Mouse (Mus musculus) ovary, postnatal 14 days (tissue): ENCODE data around the gene Hoxb9.
A peak's percentile ranks its signal among the peaks of the same experiment; 100 is the strongest.

Experiments
- DNase-seq: peaks from one replicate; pipeline ENCODE4 v3.0.0; 2022; ENCODE audit warnings: low spot score

Gene Hoxb9

DNA sequence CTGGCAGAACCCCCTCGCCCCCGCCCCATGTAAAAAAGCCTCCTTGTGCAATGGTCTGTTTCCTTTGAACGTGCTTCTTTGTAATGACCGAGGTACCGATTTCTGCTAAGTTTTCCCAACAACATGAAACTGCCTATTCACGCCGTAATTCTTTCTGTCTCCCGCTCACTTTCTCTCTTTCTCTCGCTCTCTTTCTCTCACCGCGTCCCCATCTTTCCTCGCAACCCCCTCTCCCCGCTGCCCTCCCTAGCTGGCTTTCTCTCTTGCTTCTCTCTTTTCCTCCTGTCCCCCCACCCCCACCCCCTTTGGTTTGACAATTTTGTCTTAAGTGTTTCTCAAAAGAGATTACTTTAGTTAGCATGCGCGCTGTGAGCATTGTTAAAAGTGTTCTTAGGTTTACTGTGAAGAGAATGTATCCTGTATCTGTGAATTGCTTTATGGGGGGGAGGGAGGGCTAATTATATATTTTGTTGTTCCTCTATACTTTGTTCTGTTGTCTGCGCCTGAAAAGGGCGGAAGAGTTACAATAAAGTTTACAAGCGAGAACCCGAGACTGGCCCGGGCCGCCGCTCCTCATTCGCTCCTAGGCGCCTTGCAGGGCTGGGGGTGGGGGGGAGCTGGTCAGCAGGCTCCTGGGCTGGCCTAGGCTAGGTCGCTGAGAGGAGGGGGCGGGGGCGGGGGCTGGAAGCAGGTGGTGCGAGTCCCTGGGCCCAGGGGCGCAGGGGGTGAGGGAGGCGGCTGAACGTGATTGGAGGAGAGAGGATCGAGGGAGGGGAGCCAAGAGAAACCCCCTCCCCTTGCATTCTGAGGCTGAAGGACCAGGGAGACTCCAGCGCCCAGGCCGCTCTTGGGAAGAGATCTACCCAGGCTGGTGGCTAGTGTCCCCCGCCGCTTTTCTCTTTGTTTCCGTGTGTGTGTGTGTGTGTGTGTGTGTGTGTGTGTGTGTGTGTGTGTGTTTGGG is 13.8 kb downstream of the Hoxb9 start:
- no peak for DNase-seq

DNA sequence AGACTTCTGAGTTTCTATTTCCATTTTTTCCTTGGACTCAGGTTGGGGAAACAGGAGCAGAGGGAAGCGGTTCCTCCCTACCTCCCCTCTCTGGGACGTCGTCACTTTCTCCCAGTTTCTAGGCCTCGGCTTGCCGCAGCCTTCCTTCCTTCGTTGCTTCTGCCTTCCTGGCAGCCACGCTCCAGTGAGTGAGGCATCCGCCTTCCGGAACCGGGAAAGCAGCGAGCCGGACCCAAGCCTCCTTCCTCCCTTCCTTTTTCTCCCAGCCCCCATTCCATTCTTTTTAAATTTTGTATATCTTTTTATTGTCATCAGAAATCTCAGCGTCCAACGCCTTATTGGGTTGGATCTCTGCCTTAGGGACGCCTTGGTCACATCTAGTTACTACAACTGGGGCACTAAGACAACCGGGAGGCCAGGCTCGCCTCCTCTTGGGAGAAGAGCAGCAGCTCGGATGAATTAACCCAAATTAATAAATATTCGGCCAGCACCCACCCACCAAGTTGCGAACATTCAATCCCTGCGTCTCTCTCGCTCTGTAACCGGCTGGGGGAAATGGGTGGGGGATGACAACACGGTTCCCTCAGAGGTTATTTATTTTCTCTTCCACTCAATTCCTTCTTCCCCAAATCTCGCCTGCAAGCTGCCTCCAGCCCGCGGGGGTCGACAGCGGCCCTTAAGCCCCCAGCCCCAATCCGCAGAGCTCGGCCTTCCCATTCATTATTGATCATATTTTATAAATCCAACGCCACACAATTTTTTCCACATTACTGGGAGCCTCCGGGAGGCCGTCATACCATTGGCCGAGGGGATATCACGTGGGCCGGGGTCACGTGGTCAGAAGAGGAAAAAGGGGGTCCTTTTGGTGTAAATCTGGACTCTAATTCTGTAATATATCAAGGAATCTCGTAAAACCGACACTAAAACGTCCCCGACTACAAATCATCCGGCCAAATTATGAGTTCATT is 14.8 kb downstream of the Hoxb9 start, which contains the start of gene Hoxb7:
TSS of gene Hoxb7 (plus strand) at position 853 of the 968 bp plus-strand sequence.
- DNase-seq = no peak

DNA sequence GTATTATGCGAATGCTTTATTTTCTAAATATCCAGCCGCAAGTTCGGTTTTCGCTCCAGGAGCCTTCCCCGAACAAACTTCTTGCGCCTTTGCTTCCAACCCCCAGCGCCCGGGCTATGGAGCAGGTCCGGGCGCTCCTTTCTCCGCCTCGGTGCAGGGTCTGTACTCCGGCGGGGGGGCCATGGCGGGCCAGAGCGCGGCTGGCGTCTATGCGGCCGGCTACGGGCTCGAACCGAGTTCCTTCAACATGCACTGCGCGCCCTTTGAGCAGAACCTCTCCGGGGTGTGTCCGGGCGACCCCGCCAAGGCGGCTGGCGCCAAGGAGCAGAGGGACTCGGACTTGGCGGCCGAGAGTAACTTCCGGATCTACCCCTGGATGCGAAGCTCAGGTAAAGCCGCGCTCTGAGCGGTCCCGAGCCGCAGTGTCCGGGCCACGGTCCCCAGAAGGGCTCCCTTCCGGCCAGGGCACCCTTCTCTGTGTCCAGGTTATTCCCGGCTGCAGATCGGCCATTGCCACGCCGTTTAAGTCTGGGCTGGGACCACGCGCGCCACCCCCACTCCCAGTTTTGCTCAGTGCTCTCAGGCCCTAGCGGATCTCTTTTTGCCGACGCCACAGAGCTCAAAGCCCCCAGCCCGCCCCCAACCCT is 15.6 kb downstream of the Hoxb9 start:
- DNase-seq = no peak

- no peak for DNase-seq
These were observed 16.2 kb downstream of the Hoxb9 start for GRCm38 (mm10) chr11:96287411-96287810.

DNA sequence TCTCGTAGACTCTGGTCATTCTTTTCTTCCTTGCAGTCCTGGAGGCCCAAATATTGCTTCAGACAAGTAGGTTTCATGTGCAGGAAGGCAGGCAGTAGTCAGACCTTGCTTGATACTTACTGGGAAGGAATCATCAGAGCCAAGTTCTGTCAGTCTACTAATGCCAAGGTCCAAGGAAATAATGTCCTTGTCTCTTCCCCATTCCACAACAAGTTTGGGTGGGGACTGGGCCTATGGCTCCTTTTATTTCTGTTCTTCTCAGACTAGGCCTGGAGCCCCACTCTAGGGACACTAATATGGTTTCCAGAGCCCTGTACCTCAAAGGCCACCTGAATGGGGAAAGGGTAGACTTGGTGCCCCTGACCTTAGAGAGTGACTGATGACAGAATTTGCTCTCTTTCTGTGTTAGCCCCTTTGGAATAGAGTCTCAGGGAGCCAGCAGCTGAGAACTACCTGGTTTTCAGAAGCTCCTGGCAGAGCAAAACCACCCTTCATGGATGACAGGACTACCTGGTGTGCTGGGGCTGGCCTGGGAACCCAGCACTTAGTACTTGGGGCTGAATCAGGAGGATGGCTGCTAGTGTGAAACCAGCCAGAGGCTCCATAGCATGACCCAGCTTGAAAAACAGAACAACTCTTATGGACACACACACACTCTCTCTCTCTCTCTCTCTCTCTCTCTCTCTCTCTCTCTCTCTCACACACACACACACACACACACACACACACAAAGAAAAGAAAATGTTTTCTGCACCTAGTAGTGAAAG is 17.4 kb downstream of the Hoxb9 start:
- DNase-seq = no peak

- DNase-seq = no peak
These were observed 18.0 kb downstream of the Hoxb9 start for GRCm38 (mm10) chr11:96289293-96289692.

- no peak for DNase-seq
These were observed 18.6 kb downstream of the Hoxb9 start for GRCm38 (mm10) chr11:96289837-96290236.

GRCm38 (mm10) chr11:96290705-96291355 is 19.6 kb downstream of the Hoxb9 start:
- DNase-seq = no peak

DNA sequence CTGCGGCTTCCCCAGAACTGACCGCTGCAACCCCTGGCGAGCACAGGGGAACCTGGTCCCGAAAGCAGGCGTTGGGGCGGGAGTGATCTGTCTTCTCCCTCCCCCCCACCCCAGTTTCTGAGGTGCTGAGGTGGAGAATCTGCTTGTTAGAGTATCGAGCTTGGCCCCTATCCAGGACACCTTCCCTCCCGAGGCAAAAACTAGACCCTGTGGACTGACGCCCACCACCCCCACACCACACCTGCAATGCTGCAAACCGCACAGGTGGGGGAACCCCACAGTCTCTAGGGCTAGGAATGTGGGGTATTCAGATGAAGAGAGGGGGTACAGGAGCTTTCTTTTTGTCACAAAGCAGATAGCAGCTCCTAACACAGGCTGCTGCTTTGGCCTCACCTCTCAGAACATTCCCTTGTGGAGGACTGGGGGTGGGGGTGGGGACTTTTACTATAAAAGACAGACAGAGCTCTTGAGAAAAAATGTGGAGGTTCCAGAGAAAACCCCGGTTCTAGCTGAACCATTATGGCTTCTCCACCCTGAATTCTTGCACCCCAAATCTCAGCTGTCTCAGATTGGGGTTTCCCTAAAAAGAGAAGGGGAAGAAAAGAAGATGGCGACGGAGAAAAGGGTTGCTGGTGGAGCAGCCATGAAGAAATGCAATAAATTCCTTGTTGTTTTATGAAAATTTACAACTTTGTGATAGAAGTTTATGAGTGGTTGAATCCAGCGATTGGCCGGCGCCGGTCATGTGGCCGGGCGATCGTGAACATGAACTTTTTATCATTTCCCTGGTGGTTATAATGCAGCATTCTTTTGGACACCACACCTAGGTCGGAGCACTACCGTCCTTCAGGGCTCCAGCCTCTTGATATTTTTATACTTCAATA is 20.7 kb downstream of the Hoxb9 start, which contains the start of gene Hoxb6:
TSS of gene Hoxb6 (plus strand) at position 796 of the 884 bp plus-strand sequence.
- no peak for DNase-seq

DNA sequence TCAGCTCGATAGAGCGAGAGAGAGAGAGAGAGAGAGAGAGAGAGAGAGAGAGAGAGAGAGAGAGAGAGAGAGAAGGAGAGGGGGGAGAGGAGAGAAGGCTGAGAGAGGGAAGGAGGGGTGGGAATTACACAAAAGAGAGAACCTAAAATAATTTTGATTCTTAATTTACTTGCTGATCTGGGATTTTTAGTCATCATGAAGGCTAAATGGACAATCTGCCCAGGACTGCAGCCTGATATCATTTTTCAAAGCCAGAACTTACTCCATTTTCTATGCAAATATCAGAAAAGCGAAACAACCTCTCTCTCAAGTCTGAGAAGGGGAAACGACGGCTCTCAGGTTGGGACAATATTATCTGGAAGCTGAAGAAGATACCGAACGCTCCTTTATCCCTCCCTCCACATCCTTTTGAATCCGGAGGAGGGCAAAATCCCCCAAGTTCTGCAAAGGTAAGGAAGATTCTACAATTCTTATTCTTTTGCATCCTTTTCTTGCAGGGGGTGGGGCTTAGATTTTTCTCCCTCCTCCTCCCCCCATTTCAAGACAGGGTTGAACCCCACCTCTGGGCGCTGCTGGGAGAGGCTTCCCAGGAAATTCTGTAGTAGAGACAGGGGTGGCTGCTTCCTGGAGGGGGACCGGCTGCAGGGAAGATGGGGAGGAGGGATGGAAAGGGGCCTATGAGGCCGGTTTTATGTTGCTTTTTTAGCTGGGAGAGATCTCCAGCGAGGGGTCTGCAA is 21.5 kb downstream of the Hoxb9 start:
- no peak for DNase-seq

GRCm38 (mm10) chr11:96293302-96293921 is 22.2 kb downstream of the Hoxb9 start:
- no peak for DNase-seq

DNA sequence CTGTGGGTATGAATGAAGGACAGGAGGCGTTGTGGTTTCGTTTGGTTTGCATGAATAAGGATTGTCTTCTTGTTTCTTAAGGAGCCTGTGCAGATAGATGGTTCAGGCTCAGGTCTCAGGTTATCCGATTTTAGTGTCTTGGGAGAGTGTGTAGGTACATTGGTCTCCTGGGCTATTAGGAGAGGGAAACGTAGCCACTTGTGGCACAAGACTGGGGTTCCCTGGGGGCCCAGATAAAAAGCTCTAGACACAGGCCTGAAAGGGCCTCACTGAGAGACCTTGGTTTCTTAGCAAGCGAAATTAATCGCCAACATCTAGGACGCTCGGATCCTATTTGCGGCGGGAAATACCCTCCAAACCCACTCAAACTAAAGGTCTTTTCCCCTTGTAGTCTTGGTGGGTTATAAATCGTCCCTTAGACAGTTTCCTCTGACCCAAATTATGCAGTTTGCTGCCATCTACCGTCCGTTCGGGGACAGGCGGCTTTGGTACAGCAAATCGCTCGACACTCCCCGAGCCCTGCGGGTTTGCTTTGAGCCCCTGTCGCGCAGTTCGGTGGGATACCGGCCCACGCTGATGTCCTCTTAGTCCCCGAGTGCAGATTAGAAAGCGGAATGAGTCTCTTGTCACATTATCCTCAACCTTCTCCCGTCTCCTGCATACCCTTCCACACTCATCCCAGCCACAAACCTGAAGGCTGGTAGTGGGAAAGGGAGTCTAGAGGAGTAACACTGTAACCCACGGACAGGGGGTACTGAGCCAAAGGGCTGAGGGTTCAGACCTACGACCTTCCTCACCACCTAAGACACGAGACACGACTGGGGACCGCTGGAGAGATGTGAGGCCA is 23.2 kb downstream of the Hoxb9 start:
- peak; percentile 70 for DNase-seq

DNA sequence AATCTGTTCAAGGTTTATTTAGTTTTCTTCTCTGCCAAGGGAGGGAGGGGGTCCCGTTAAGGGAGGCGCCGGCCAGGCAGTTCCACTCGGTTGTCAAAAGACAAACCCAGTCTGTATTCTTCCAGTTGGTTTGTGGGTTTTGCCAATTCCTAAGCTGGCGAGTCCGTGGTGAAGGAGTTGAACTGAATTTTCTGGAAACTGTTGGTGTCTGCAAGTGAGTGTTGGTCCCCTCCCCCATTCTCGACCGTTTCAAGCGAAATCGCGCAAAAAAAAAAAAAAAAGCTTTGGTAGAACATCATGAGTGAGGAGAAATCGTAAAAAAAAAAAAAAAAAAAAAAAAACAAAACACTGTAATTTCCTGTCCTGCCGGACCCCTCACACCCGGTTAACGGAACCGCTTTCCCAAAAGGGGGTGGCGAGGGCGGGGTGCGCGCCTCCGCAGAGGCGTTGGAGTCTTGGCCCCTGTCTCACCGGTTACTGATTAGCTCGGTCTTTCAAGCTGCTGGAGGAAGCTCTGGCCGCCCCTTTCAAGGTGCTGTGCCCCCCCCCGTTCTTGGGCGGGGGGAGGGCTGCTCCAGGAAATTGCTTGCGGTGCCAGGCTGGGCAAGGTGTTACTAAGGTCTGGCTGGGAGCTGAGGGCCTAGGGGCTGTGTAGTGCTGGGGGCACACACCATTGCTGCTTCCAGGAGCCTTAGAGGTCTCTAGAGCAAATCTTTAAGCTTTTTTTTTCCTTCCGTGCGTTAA is 24.0 kb downstream of the Hoxb9 start:
- no peak for DNase-seq

DNA sequence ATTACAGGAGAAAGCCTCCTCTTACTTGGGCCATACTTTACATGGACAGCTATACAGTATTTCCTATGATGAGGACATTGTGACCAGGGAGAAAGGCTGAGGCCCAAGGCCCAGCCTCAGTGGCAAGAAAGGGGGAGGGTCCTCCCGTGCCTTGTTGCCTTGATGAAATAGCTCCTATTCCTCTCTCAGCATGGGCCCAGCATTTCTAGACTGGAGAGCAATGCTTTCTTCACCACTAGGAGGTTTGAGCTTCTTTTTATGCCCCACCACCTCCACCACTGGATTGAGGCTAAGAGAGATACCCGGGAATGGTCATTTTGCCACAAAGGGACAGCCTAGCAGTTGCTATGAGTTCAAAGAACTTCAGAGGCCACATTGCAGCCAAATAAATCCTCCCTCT is 25.7 kb downstream of the Hoxb9 start:
- no peak for DNase-seq

- no peak for DNase-seq
These were observed 26.2 kb downstream of the Hoxb9 start for GRCm38 (mm10) chr11:96297428-96297827.

GRCm38 (mm10) chr11:96297968-96298635 is 26.8 kb downstream of the Hoxb9 start:
- no peak for DNase-seq
